In genomic region chr4:46752306-46752705, GRCm38 (mm10) we compare ENCODE assay signal across 18 mouse cellular contexts.
DNase-seq lines count a peak whose midpoint lies in the region; ATAC-seq and TF ChIP-seq lines count a peak whose summit lies in the region.
"Had no signal": no experiment of that assay in that cellular context is flagged by ENCODE, and none has a peak within 500 bp of the region (broad histone marks: within the 10 kb centered on the region; RNA-seq: fewer than 3 reads in every experiment).

No protein-coding gene starts in this region.

- H3K27me3 ChIP-seq in liver, embryonic 15.5 days = no peaks in the 10 kb centered on the region
- H3K27me3 ChIP-seq in liver, embryonic 12.5 days (replicated peaks) = no peaks in the 10 kb centered on the region
- H3K27me3 ChIP-seq: forebrain, embryonic 13.5 days; kidney, embryonic 15.5 days; limb, embryonic 12.5 days; midbrain, embryonic 13.5 days had no signal

- DNase-seq in thymus, postnatal 4 days = peak; percentile 50
- DNase-seq in testis, postnatal 14 days (ENCODE audit: low spot score) = no peak
- DNase-seq in layer of hippocampus, postnatal 14 days (ENCODE audit: low spot score in 2 of 2) = no peak
- DNase-seq in heart, postnatal 36 days = no peak
- DNase-seq: B cell, adult 2 months; cerebellum, adult 9-11 months; gastrocnemius, postnatal 36 days; heart, postnatal 4 days; right cerebral cortex, adult 18-20 months had no signal

- no peak for TF ChIP-seq CTCF in cortical plate, adult 2 months (IDR thresholded peaks at IDR 0.05; ENCODE audit: extremely low read depth, insufficient read depth, low read length)

- no peak overlapping the region for H3K27ac ChIP-seq in liver, embryonic 15.5 days (replicated peaks)
- H3K27ac ChIP-seq in liver, embryonic 12.5 days = no peak overlapping the region
- H3K27ac ChIP-seq in cortical plate, adult 2 months (ENCODE audit: insufficient read depth, low read length) = peak overlapping the region; percentile 2; the same call in 1 of the 2 replicates
- H3K27ac ChIP-seq: forebrain, embryonic 13.5 days; heart, embryonic 13.5 days; kidney, embryonic 15.5 days; limb, embryonic 12.5 days; midbrain, embryonic 13.5 days had no signal

- H3K4me3 ChIP-seq in liver, embryonic 15.5 days (replicated peaks) = no peak overlapping the region
- H3K4me3 ChIP-seq in liver, embryonic 12.5 days = no peak overlapping the region
- H3K4me3 ChIP-seq in cortical plate, adult 2 months (ENCODE audit: insufficient read depth, low read length) = no peak overlapping the region
- H3K4me3 ChIP-seq: forebrain, embryonic 13.5 days; heart, embryonic 13.5 days; kidney, embryonic 15.5 days; limb, embryonic 12.5 days; midbrain, embryonic 13.5 days had no signal

- 18% methylated on average over 4 of the region's 4 CpGs for WGBS in liver, embryonic 15.5 days (ENCODE audit: insufficient replicate concordance)
- WGBS in liver, embryonic 12.5 days (ENCODE audit: insufficient replicate concordance) = 21% methylated on average over 4 of the region's 4 CpGs

- H3K9me3 ChIP-seq in liver, embryonic 15.5 days (replicated peaks) = no peaks in the 10 kb centered on the region
- no peaks in the 10 kb centered on the region for H3K9me3 ChIP-seq in liver, embryonic 12.5 days (replicated peaks)
- H3K9me3 ChIP-seq: forebrain, embryonic 13.5 days; heart, embryonic 13.5 days; kidney, embryonic 15.5 days; limb, embryonic 12.5 days; midbrain, embryonic 13.5 days had no signal

- intact Hi-C loops in heart, postnatal 36 days (cut with DNase I) = no loop called here

- H3K9ac ChIP-seq in liver, embryonic 15.5 days = no peak overlapping the region
- H3K9ac ChIP-seq in liver, embryonic 12.5 days = no peak overlapping the region
- H3K9ac ChIP-seq: forebrain, embryonic 13.5 days; heart, embryonic 13.5 days; kidney, embryonic 15.5 days; limb, embryonic 12.5 days; midbrain, embryonic 13.5 days had no signal

- no peaks in the 10 kb centered on the region for H3K4me1 ChIP-seq in liver, embryonic 15.5 days (replicated peaks)
- peaks cover 4% of the 10 kb centered on the region; the same call in 1 of the 2 replicates for H3K4me1 ChIP-seq in liver, embryonic 12.5 days
- H3K4me1 ChIP-seq in cortical plate, adult 2 months (ENCODE audit: control insufficient read depth, insufficient read depth, low read length) = peaks cover 6% of the 10 kb centered on the region

- no peak for TF ChIP-seq POLR2A in cortical plate, adult 2 months (IDR thresholded peaks at IDR 0.05; ENCODE audit: extremely low read depth, insufficient read depth, low read length)

- H3K36me3 ChIP-seq in liver, embryonic 15.5 days (replicated peaks) = no peaks in the 10 kb centered on the region
- no peaks in the 10 kb centered on the region for H3K36me3 ChIP-seq in liver, embryonic 12.5 days
- H3K36me3 ChIP-seq: heart, embryonic 13.5 days; kidney, embryonic 15.5 days; limb, embryonic 12.5 days; midbrain, embryonic 13.5 days had no signal

- ATAC-seq in liver, embryonic 15.5 days (ENCODE audit: insufficient read depth) = no peak
- no peak for ATAC-seq in liver, embryonic 12.5 days
- ATAC-seq in monocyte, adult 5-6 weeks (replicated peaks; ENCODE audit: insufficient number of reproducible peaks, low FRiP score, low TSS enrichment, poor library complexity, severe bottlenecking) = 0 out of 2 replicates have a peak, but pooled peaks have one; percentile 23
- ATAC-seq: forebrain, embryonic 13.5 days; midbrain, embryonic 13.5 days had no signal

- peak overlapping the region; percentile 4; the same call in 1 of the 2 replicates for H3K4me2 ChIP-seq in liver, embryonic 15.5 days
- no peak overlapping the region for H3K4me2 ChIP-seq in liver, embryonic 12.5 days
- H3K4me2 ChIP-seq: forebrain, embryonic 13.5 days; heart, embryonic 13.5 days; kidney, embryonic 15.5 days; limb, embryonic 12.5 days; midbrain, embryonic 13.5 days had no signal
